Mouse (Mus musculus) stomach, embryonic 14.5 days (tissue): Measurements from ENCODE around the gene Scfd2. TPM values are rescaled to one million over a fixed set of nuclear protein-coding genes. Genes with fewer than 3 reads are reported as not detected.

ENCODE experiments used
- ATAC-seq: fragments of 200-750 bp; cut with Nextera tagmentation; 2 replicates; pipeline ENCODE4 v1.8.0; 2017; ENCODE audit warnings: low read depth, moderate TSS enrichment; ENCODE audit not compliant: insufficient number of reproducible peaks, insufficient read depth, low FRiP score
- H3K27ac ChIP-seq: fragments of 300-500 bp; sonication (generic); 2 replicates; pipeline ENCODE4 v1.5.1; 2014; ENCODE audit warnings: mild to moderate bottlenecking, low read length, moderate library complexity, mixed read lengths
- H3K27me3 ChIP-seq: fragments of 300-500 bp; sonication (generic); 2 replicates; pipeline ENCODE4 v1.6.1; 2014; ENCODE audit warnings: low read length, control low read depth, mixed read lengths; ENCODE audit not compliant: control insufficient read depth, insufficient read depth
- H3K36me3 ChIP-seq: fragments of 300-500 bp; sonication (generic); 2 replicates; pipeline ENCODE4 v1.6.1; 2014; ENCODE audit warnings: mild to moderate bottlenecking, control low read depth, low read length, moderate library complexity, mixed read lengths; ENCODE audit not compliant: control insufficient read depth, insufficient read depth
- H3K4me1 ChIP-seq: fragments of 300-500 bp; sonication (generic); 2 replicates; pipeline ENCODE4 v1.6.1; 2014; ENCODE audit warnings: low read length, control low read depth, mixed read lengths; ENCODE audit not compliant: control insufficient read depth, insufficient read depth
- H3K4me2 ChIP-seq: fragments of 300-500 bp; sonication (generic); replicated peaks from 2 replicates; pipeline ENCODE4 v1.6.1; 2014; ENCODE audit warnings: low read depth, low read length, control low read depth
- H3K4me3 ChIP-seq: fragments of 300-500 bp; sonication (generic); 2 replicates; pipeline ENCODE4 v1.5.1; 2014; ENCODE audit warnings: low read depth, low read length, control low read depth
- H3K9ac ChIP-seq: fragments of 300-500 bp; sonication (generic); replicated peaks from 2 replicates; pipeline ENCODE4 v1.6.1; 2014; ENCODE audit warnings: low read depth, mild to moderate bottlenecking, control low read depth, low read length, moderate library complexity, mixed read lengths
- H3K9me3 ChIP-seq: fragments of 300-500 bp; sonication (generic); 2 replicates; pipeline ENCODE4 v1.6.1; 2016; ENCODE audit warnings: low read depth, low read length, control low read depth; ENCODE audit not compliant: control insufficient read depth
- WGBS: fragments of 180-500 bp; shearing (Covaris S2); extraction: QIAGEN DNeasy Blood & Tissue Kit; methylation state at CpG from one replicate; pipeline ENCODE4 v1.1.7; 2014; 5-methylcytosine and 5-hydroxymethylcytosine counted together
- polyA plus RNA-seq: library from polyadenylated mRNA; unstranded; fragments of >200 nt; fragmentation: Nextera tagmentation; extraction: Ambion mirVana; gene quantifications from 2 replicates; pipeline ENCODE4 v1.2.1, GENCODE M21; 2014

Gene Scfd2
- polyA plus RNA-seq, 1 experiment from 2014 or later, result 15.0 TPM

- Histone ChIP-seq H3K27me3 (no peaks in the 10 kb centered on the region), H3K4me3 (no peak overlapping the region), H3K27ac (no peak overlapping the region), H3K9ac (no peak overlapping the region), H3K4me2 (no peak overlapping the region), H3K36me3 (no peaks in the 10 kb centered on the region), H3K9me3 (no peaks in the 10 kb centered on the region), H3K4me1 (peaks cover under 1% of the 10 kb centered on the region; the same call in 1 of the 2 replicates)
- 51% methylated on average over 10 of the region's 10 CpGs for WGBS
- no peak for ATAC-seq
Observed at GRCm38 (mm10) chr5:74321010-74321746, 210.4 kb downstream of the Scfd2 start.

DNA sequence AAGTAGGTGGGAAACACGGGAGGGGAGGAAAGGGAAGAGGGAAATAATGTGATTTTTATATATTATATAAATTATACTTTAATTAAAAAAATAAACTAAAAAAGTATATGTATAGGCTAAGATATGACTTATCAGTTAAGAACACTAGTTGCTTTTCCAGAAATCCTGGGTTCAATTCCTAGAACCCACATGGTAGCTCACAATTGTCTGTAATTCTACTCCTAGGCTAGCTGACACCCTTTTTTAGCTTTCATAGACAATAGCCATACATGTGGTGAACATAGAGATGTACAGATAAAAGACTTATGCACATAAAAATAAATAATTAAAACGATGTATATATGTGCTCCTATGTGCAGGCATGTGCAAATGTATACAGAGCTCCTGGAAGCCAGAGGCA, 212.0 kb downstream of the Scfd2 start:
- 67% methylated on average over 2 of the region's 2 CpGs for WGBS
- Histone ChIP-seq H3K4me2 (no peak overlapping the region), H3K27ac (no peak overlapping the region), H3K27me3 (no peaks in the 10 kb centered on the region), H3K9ac (no peak overlapping the region), H3K9me3 (no peaks in the 10 kb centered on the region), H3K4me1 (peaks cover 6% of the 10 kb centered on the region; the same call in 1 of the 2 replicates), H3K4me3 (no peak overlapping the region), H3K36me3 (no peaks in the 10 kb centered on the region)
- no peak for ATAC-seq

- no peak overlapping the region for H3K27ac ChIP-seq
- H3K27me3 ChIP-seq, result no peaks in the 10 kb centered on the region
- peaks cover 6% of the 10 kb centered on the region; the same call in 1 of the 2 replicates for H3K4me1 ChIP-seq
- H3K9ac ChIP-seq, result no peak overlapping the region
- no peak for ATAC-seq
- H3K4me3 ChIP-seq, result no peak overlapping the region
- H3K9me3 ChIP-seq, result no peaks in the 10 kb centered on the region
- 86% methylated on average over 3 of the region's 3 CpGs for WGBS
- H3K36me3 ChIP-seq, result no peaks in the 10 kb centered on the region
- H3K4me2 ChIP-seq, result no peak overlapping the region
Observed at GRCm38 (mm10) chr5:74317174-74317573, 214.4 kb downstream of the Scfd2 start.

GRCm38 (mm10) chr5:74316333-74316945, 215.1 kb downstream of the Scfd2 start:
- Histone ChIP-seq H3K4me2 (no peak overlapping the region), H3K27ac (no peak overlapping the region), H3K27me3 (no peaks in the 10 kb centered on the region), H3K4me1 (peaks cover 6% of the 10 kb centered on the region; the same call in 1 of the 2 replicates), H3K36me3 (no peaks in the 10 kb centered on the region), H3K9me3 (no peaks in the 10 kb centered on the region), H3K4me3 (no peak overlapping the region), H3K9ac (no peak overlapping the region)
- ATAC-seq, result no peak
- 81% methylated on average over 11 of the region's 11 CpGs for WGBS

- no peak overlapping the region for H3K4me2 ChIP-seq
- no peak for ATAC-seq
- H3K36me3 ChIP-seq, result no peaks in the 10 kb centered on the region
- no peak overlapping the region for H3K27ac ChIP-seq
- H3K27me3 ChIP-seq, result no peaks in the 10 kb centered on the region
- H3K4me1 ChIP-seq, result peaks cover 6% of the 10 kb centered on the region; the same call in 1 of the 2 replicates
- 42% methylated on average over 12 of the region's 12 CpGs for WGBS
- H3K4me3 ChIP-seq, result no peak overlapping the region
- H3K9ac ChIP-seq, result no peak overlapping the region
- H3K9me3 ChIP-seq, result no peaks in the 10 kb centered on the region
Observed at GRCm38 (mm10) chr5:74315471-74316245, 215.9 kb downstream of the Scfd2 start.

DNA sequence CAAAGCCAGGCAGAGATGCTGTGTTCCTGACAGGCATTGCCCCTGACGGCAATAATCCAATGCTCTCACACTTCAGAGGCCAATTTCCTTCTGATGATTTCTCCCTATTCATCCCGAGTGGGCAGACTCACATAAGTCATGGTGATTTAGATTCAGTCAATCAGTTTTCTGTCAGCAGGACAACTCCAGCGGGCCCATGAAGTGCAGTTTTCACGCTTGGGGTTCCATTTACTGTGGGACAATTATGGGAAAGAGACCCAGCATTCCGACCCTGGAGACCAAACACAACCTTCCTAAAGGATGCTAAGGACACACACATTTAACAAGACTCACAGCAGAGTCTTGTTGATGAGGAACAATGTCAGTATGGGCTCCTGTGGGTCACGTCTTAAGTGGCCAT, 217.1 kb downstream of the Scfd2 start:
- no peaks in the 10 kb centered on the region for H3K9me3 ChIP-seq
- H3K27me3 ChIP-seq, result no peaks in the 10 kb centered on the region
- H3K27ac ChIP-seq, result no peak overlapping the region
- H3K4me3 ChIP-seq, result no peak overlapping the region
- peaks cover 6% of the 10 kb centered on the region; the same call in 1 of the 2 replicates for H3K4me1 ChIP-seq
- no peak overlapping the region for H3K9ac ChIP-seq
- ATAC-seq, result no peak
- H3K36me3 ChIP-seq, result no peaks in the 10 kb centered on the region
- H3K4me2 ChIP-seq, result no peak overlapping the region
- 73% methylated on average over 6 of the region's 6 CpGs for WGBS

GRCm38 (mm10) chr5:74313542-74313941, 218.0 kb downstream of the Scfd2 start:
- no peak overlapping the region for H3K4me3 ChIP-seq
- peaks cover 6% of the 10 kb centered on the region; the same call in 1 of the 2 replicates for H3K4me1 ChIP-seq
- ATAC-seq, result no peak
- H3K27ac ChIP-seq, result no peak overlapping the region
- H3K36me3 ChIP-seq, result no peaks in the 10 kb centered on the region
- WGBS, result 91% methylated on average over 7 of the region's 7 CpGs
- H3K9ac ChIP-seq, result no peak overlapping the region
- no peaks in the 10 kb centered on the region for H3K27me3 ChIP-seq
- H3K9me3 ChIP-seq, result no peaks in the 10 kb centered on the region
- no peak overlapping the region for H3K4me2 ChIP-seq

- WGBS, result 47% methylated on average over 6 of the region's 6 CpGs
- H3K27me3 ChIP-seq, result no peaks in the 10 kb centered on the region
- no peak overlapping the region for H3K27ac ChIP-seq
- ATAC-seq, result no peak
- no peak overlapping the region for H3K4me2 ChIP-seq
- H3K4me3 ChIP-seq, result no peak overlapping the region
- H3K36me3 ChIP-seq, result no peaks in the 10 kb centered on the region
- peaks cover 6% of the 10 kb centered on the region; the same call in 1 of the 2 replicates for H3K4me1 ChIP-seq
- no peak overlapping the region for H3K9ac ChIP-seq
- no peaks in the 10 kb centered on the region for H3K9me3 ChIP-seq
Observed at GRCm38 (mm10) chr5:74311865-74312264, 219.7 kb downstream of the Scfd2 start.
